Mouse (Mus musculus) MEL (cell line): ENCODE data around the gene Gtf2a1l.

ENCODE experiments used
- CTCF ChIP-seq, 3 experiments: IDR thresholded peaks in 2 of 3; conservative IDR thresholded peaks in 1 of 3; 2 replicates each; pipeline ENCODE4 v1.5.1; 2011 to 2012; ENCODE audit warnings: low read length in 3 of 3, low read depth in 2 of 3, mild to moderate bottlenecking in 2 of 3, improper control_type of control experiment in 1 of 3, inconsistent platforms in 1 of 3, mixed read lengths in 1 of 3, moderate library complexity in 1 of 3; ENCODE audit not compliant: control insufficient read depth in 1 of 3, insufficient read depth in 1 of 3, poor library complexity in 1 of 3, severe bottlenecking in 1 of 3
- GATA1 ChIP-seq: IDR thresholded peaks from 2 replicates; pipeline ENCODE4 v1.6.1; 2011; ENCODE audit warnings: low read depth, low read length, improper control_type of control experiment
- KAT2A ChIP-seq: conservative IDR thresholded peaks from 2 replicates; pipeline ENCODE4 v1.6.1; 2012; ENCODE audit warnings: low read depth, low read length, improper control_type of control experiment, inconsistent platforms
- POLR2A ChIP-seq, 2 experiments: IDR thresholded peaks; 2 replicates each; pipeline ENCODE4 v1.6.1; 2011 to 2012; ENCODE audit warnings: low read length in 2 of 2, mild to moderate bottlenecking in 2 of 2, control low read depth in 1 of 2, improper control_type of control experiment in 1 of 2, low read depth in 1 of 2, moderate library complexity in 1 of 2; ENCODE audit not compliant: control insufficient read depth in 1 of 2, insufficient read depth in 1 of 2, poor library complexity in 1 of 2
- ZNF384 ChIP-seq: IDR thresholded peaks from 2 replicates; pipeline ENCODE4 v1.6.1; 2012; ENCODE audit warnings: low read depth, mild to moderate bottlenecking, inconsistent platforms, low read length, improper control_type of control experiment

- no peak for TF ChIP-seq CTCF (IDR thresholded peaks at IDR 0.05 in 2 of 3, conservative IDR thresholded peaks at IDR 0.05 in 1 of 3; ENCODE audit: control insufficient read depth in 1 of 3, insufficient read depth in 1 of 3, low read depth in 2 of 3, low read length in 3 of 3, poor library complexity in 1 of 3, severe bottlenecking in 1 of 3)
- no peak for TF ChIP-seq POLR2A (IDR thresholded peaks at IDR 0.05; ENCODE audit: control insufficient read depth in 1 of 2, insufficient read depth in 1 of 2, low read depth in 1 of 2, low read length in 2 of 2, poor library complexity in 1 of 2)
- TF ChIP-seq ZNF384, result no peak
- no peak for TF ChIP-seq KAT2A
- no peak for TF ChIP-seq GATA1
These were observed 1.5 kb downstream of the Gtf2a1l start for GRCm38 (mm10) chr17:88669921-88670320.
